Mouse (Mus musculus) neutrophil, adult 59 days (primary cell): ENCODE results near the gene Ppp1r14b. TPM values are rescaled to one million over a fixed set of nuclear protein-coding genes. Genes with fewer than 3 reads are reported as not detected.

ENCODE experiments used
- total RNA-seq, 2 experiments: library from RNA; stranded (reverse); gene quantifications; 1 replicate in 1 of 2; 2 replicates in 1 of 2; pipeline ENCODE4 v1.2.4; 2023

The Ppp1r14b gene
- 10 to 100 TPM; 42.9 to 43.5 TPM for total RNA-seq

GRCm38 (mm10) chr19:6974211-6975205, at the start of gene Ppp1r14b:
Ppp1r14b (plus strand) TSS chr19:6974968.

GRCm38 (mm10) chr19:6925307-6925573, 49.5 kb upstream of the Ppp1r14b start, which contains the start of gene Catsperz:
Catsperz (minus strand) TSS chr19:6925380.

GRCm38 (mm10) chr19:6934195-6934977, 40.4 kb upstream of the Ppp1r14b start, which contains the start of gene Kcnk4:
Kcnk4 (minus strand) TSS chr19:6934515.

GRCm38 (mm10) chr19:6941372-6942248, 33.2 kb upstream of the Ppp1r14b start, which contains the start of gene Bad:
Bad (plus strand) TSS chr19:6941861.

GRCm38 (mm10) chr19:6942249-6942691, 32.5 kb upstream of the Ppp1r14b start, which contains the start of gene Gpr137:
Gpr137 (minus strand) TSS chr19:6942480.

GRCm38 (mm10) chr19:6975537-6976521, 1.1 kb downstream of the Ppp1r14b start, which contains the start of gene Plcb3:
Plcb3 (minus strand) TSS chr19:6976470.

GRCm38 (mm10) chr19:6980381-6981093, 5.8 kb downstream of the Ppp1r14b start, which contains the start of gene Fkbp2:
Fkbp2 (minus strand) TSS chr19:6980501.

GRCm38 (mm10) chr19:6987061-6987903, 12.5 kb downstream of the Ppp1r14b start, which contains the start of gene Vegfb:
Vegfb (minus strand) TSS chr19:6987651.

GRCm38 (mm10) chr19:6992011-6992858, 17.5 kb downstream of the Ppp1r14b start, which contains the start of gene Dnajc4:
Dnajc4 (minus strand) TSS chr19:6992572.

GRCm38 (mm10) chr19:6996006-6996405, 21.2 kb downstream of the Ppp1r14b start, which contains the start of the genes Nudt22 and Trpt1:
Nudt22 (minus strand) TSS chr19:6996117.
Trpt1 (plus strand) TSS chr19:6996131.

GRCm38 (mm10) chr19:7019191-7019590, 44.4 kb downstream of the Ppp1r14b start, which contains the start of gene Fermt3:
Fermt3 (minus strand) TSS chr19:7019469.

Other genes starting within 250 kb of the Ppp1r14b start
- gene Rps6ka4, start 134.3 kb upstream of the Ppp1r14b start, total RNA-seq: 10 to 100 TPM; 30.7 to 41.0 TPM
- 100 to 1,000 TPM; 122 to 137 TPM for gene Ccdc88b, start 116.8 kb upstream of the Ppp1r14b start, total RNA-seq
- gene Trmt112, start 65.3 kb upstream of the Ppp1r14b start, total RNA-seq: 100 to 1,000 TPM in 1 of 2 experiments, 10 to 100 TPM in 1; 89.2 to 104 TPM
- 1,000 to 10,000 TPM; 1,318 to 1,395 TPM for gene Prdx5, start 64.9 kb upstream of the Ppp1r14b start, total RNA-seq
- gene Esrra, start 53.2 kb upstream of the Ppp1r14b start, total RNA-seq: 10 to 100 TPM; 40.5 to 45.9 TPM
- gene Catsperz, start 49.6 kb upstream of the Ppp1r14b start, total RNA-seq: not detected
- gene Kcnk4, start 40.5 kb upstream of the Ppp1r14b start, total RNA-seq: not detected
- 10 to 100 TPM; 22.5 to 31.9 TPM for gene Bad, start 33.1 kb upstream of the Ppp1r14b start, total RNA-seq
- 10 to 100 TPM; 23.9 to 26.6 TPM for gene Gpr137, start 32.5 kb upstream of the Ppp1r14b start, total RNA-seq
- 10 to 100 TPM; 23.2 to 25.2 TPM for gene Plcb3, start 1.5 kb downstream of the Ppp1r14b start, total RNA-seq
- 10 to 100 TPM; 28.2 to 28.8 TPM for gene Fkbp2, start 5.5 kb downstream of the Ppp1r14b start, total RNA-seq
- 1 to 10 TPM; 7.4 to 8.1 TPM for gene Vegfb, start 12.7 kb downstream of the Ppp1r14b start, total RNA-seq
- 10 to 100 TPM; 20.8 to 24.7 TPM for gene Dnajc4, start 17.6 kb downstream of the Ppp1r14b start, total RNA-seq
- gene Nudt22, start 21.1 kb downstream of the Ppp1r14b start, total RNA-seq: 10 to 100 TPM; 12.2 to 15.9 TPM
- 1 to 10 TPM; 2.3 to 2.9 TPM for gene Trpt1, start 21.2 kb downstream of the Ppp1r14b start, total RNA-seq
- 100 to 1,000 TPM; 233 TPM for gene Fermt3, start 44.5 kb downstream of the Ppp1r14b start, total RNA-seq
- gene Stip1, start 65.0 kb downstream of the Ppp1r14b start, total RNA-seq: 10 to 100 TPM; 45.6 to 53.6 TPM
- 1 to 10 TPM; 2.6 to 2.9 TPM for gene Macrod1, start 81.8 kb downstream of the Ppp1r14b start, total RNA-seq
- gene Flrt1, start 130.8 kb downstream of the Ppp1r14b start, total RNA-seq: not detected
- gene Otub1, start 231.3 kb downstream of the Ppp1r14b start, total RNA-seq: 10 to 100 TPM; 69.8 to 79.8 TPM
- 100 to 1,000 TPM; 346 to 353 TPM for gene Cox8a, start 242.6 kb downstream of the Ppp1r14b start, total RNA-seq